Mouse (Mus musculus) ES-E14 (cell line): ENCODE data around the gene Heatr5b.

Experiments used
- CHD2 ChIP-seq: IDR thresholded peaks from 2 replicates; pipeline ENCODE4 v1.6.1; 2014; ENCODE audit warnings: mild to moderate bottlenecking, low read depth, low read length, inconsistent platforms
- HCFC1 ChIP-seq: IDR thresholded peaks from 2 replicates; pipeline ENCODE4 v1.6.1; 2012; ENCODE audit warnings: low read length, inconsistent platforms, borderline replicate concordance; ENCODE audit not compliant: insufficient read depth
- MAFK ChIP-seq: IDR thresholded peaks from 2 replicates; pipeline ENCODE4 v1.6.1; 2014; ENCODE audit warnings: mild to moderate bottlenecking, low read depth, low read length, inconsistent platforms; ENCODE audit not compliant: insufficient read depth
- ZC3H11A ChIP-seq: IDR thresholded peaks from 2 replicates; pipeline ENCODE4 v1.6.1; 2012; ENCODE audit warnings: low read depth, mild to moderate bottlenecking, inconsistent platforms, low read length, borderline replicate concordance
- ZNF384 ChIP-seq: IDR thresholded peaks from 2 replicates; pipeline ENCODE4 v1.6.1; 2012; ENCODE audit warnings: low read depth, low read length, inconsistent platforms

DNA sequence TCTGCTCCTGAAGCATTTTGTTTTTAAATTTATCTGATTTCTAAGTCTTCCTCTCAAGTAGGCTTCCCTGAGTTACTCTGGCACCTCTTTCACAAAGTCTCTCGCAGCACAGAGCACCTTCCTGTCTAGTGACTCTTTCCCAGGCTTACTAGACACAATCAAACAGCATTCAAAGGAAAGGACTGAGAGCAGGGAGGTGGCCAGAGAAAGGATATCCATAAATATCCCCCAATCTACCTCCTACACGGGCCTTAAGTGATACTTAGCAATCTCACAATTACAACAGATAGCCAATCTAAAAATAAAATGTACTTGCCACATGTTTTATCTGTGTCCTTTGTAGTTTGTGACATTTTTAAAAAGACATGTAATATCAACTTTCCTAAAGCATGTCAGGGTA is 66.2 kb downstream of the Heatr5b start:
- no peak for TF ChIP-seq ZC3H11A
- TF ChIP-seq MAFK, result no peak
- no peak for TF ChIP-seq CHD2
- no peak for TF ChIP-seq HCFC1
- TF ChIP-seq ZNF384, result no peak
